Mouse (Mus musculus): ENCODE data around the gene Rufy1.

DNA sequence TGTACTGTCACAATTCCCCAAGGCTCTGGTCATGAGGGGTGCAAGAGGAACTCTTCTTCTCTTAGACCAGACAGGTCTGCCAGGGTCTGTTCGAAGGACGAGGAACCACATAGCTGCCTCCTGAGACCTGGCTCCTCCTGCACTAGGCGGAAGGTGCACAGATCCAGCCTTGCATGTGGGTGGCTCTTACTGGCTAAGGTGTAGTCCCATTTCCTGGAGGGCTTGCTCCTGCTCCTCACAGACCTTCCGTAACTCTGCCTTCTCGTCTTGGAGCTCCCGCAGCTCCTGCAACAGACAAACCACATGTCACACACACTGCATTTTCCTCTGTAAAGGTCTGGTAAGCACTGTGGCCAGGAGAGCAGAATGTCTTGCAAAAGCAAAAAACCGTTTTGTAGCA, 36.2 kb downstream of the Rufy1 start:
- TF ChIP-seq POLR2A (IDR thresholded peaks at IDR 0.05; ENCODE audit: borderline replicate concordance, insufficient read depth, low read length) (no peak), CTCF (IDR thresholded peaks at IDR 0.05; ENCODE audit: borderline replicate concordance, insufficient read depth, low read depth, low read length) (no peak)
